24 mouse cellular contexts compared by ENCODE assay signal in genomic region chr9:102979956-102980355, GRCm38 (mm10). TPM values are rescaled to one million over a fixed set of nuclear protein-coding genes. Genes with fewer than 3 reads are reported as not detected.
A peak's percentile ranks its signal among the peaks of the same experiment; 100 is the strongest.
DNase-seq lines count a peak whose midpoint lies in the region; ATAC-seq and TF ChIP-seq lines count a peak whose summit lies in the region.
"Had no signal": no experiment of that assay in that cellular context is flagged by ENCODE, and none has a peak within 500 bp of the region (broad histone marks: within the 10 kb centered on the region; RNA-seq: fewer than 3 reads in every experiment).

No protein-coding gene starts in this region.

- TF ChIP-seq CTCF in stomach, postnatal 0 days (IDR thresholded peaks at IDR 0.05; ENCODE audit: low read depth), result no peak
- TF ChIP-seq CTCF in forebrain, postnatal 0 days (IDR thresholded peaks at IDR 0.05; ENCODE audit: low read depth), result no peak

- no peak overlapping the region for H3K9ac ChIP-seq in stomach, embryonic 15.5 days
- H3K9ac ChIP-seq in stomach, postnatal 0 days (ENCODE audit: low read length), result no peak overlapping the region
- H3K9ac ChIP-seq in liver, embryonic 12.5 days, result no peak overlapping the region
- H3K9ac ChIP-seq in forebrain, postnatal 0 days, result no peak overlapping the region
- H3K9ac ChIP-seq: embryonic facial prominence, embryonic 15.5 days; heart, embryonic 13.5 days; limb, embryonic 13.5 days; midbrain, embryonic 12.5 days; neural tube, embryonic 13.5 days had no signal

- H3K36me3 ChIP-seq in stomach, embryonic 15.5 days, result no peaks in the 10 kb centered on the region
- H3K36me3 ChIP-seq in stomach, postnatal 0 days (ENCODE audit: control insufficient read depth, insufficient read depth, low read length), result no peaks in the 10 kb centered on the region
- H3K36me3 ChIP-seq in liver, embryonic 12.5 days, result no peaks in the 10 kb centered on the region
- no peaks in the 10 kb centered on the region for H3K36me3 ChIP-seq in forebrain, postnatal 0 days (ENCODE audit: insufficient read depth)
- H3K36me3 ChIP-seq: embryonic facial prominence, embryonic 15.5 days; G1E; heart, embryonic 13.5 days; limb, embryonic 13.5 days; midbrain, embryonic 12.5 days; neural tube, embryonic 13.5 days had no signal

- TF ChIP-seq EP300 in stomach, postnatal 0 days (optimal IDR thresholded peaks at IDR 0.05), result no peak

- H3K4me1 ChIP-seq in stomach, embryonic 15.5 days, result peaks cover 4% of the 10 kb centered on the region; the same call in 1 of the 2 replicates
- H3K4me1 ChIP-seq in stomach, postnatal 0 days (replicated peaks; ENCODE audit: control insufficient read depth, insufficient read depth), result 0 out of 2 replicates have a peak, but pooled peaks cover 3% of the 10 kb centered on the region
- H3K4me1 ChIP-seq in liver, embryonic 12.5 days, result peaks cover 2% of the 10 kb centered on the region; the same call in 1 of the 2 replicates
- H3K4me1 ChIP-seq in forebrain, postnatal 0 days (ENCODE audit: insufficient read depth), result no peaks in the 10 kb centered on the region
- H3K4me1 ChIP-seq: neural tube, embryonic 13.5 days had no signal

- H3K4me2 ChIP-seq in stomach, embryonic 15.5 days, result no peak overlapping the region
- H3K4me2 ChIP-seq in stomach, postnatal 0 days (replicated peaks; ENCODE audit: low read depth), result no peak overlapping the region
- H3K4me2 ChIP-seq in liver, embryonic 12.5 days, result 0 out of 2 replicates have a peak overlapping the region, but pooled peaks have one; percentile 12
- no peak overlapping the region for H3K4me2 ChIP-seq in forebrain, postnatal 0 days (ENCODE audit: low read depth)
- H3K4me2 ChIP-seq: embryonic facial prominence, embryonic 15.5 days; heart, embryonic 13.5 days; limb, embryonic 13.5 days; midbrain, embryonic 12.5 days; neural tube, embryonic 13.5 days had no signal

- no peaks in the 10 kb centered on the region for H3K27me3 ChIP-seq in stomach, embryonic 15.5 days (replicated peaks)
- H3K27me3 ChIP-seq in stomach, postnatal 0 days (ENCODE audit: control insufficient read depth, insufficient read depth, low read length), result no peaks in the 10 kb centered on the region
- H3K27me3 ChIP-seq in liver, embryonic 12.5 days (replicated peaks), result no peaks in the 10 kb centered on the region; the same call in 1 of the 2 replicates
- H3K27me3 ChIP-seq in forebrain, postnatal 0 days (ENCODE audit: insufficient read depth, low read length), result no peaks in the 10 kb centered on the region
- H3K27me3 ChIP-seq: embryonic facial prominence, embryonic 15.5 days; heart, embryonic 13.5 days; midbrain, embryonic 12.5 days; neural tube, embryonic 13.5 days had no signal

- H3K9me3 ChIP-seq in stomach, embryonic 15.5 days, result no peaks in the 10 kb centered on the region
- no peaks in the 10 kb centered on the region for H3K9me3 ChIP-seq in stomach, postnatal 0 days (ENCODE audit: control insufficient read depth, low read length)
- H3K9me3 ChIP-seq in liver, embryonic 12.5 days (replicated peaks), result no peaks in the 10 kb centered on the region
- H3K9me3 ChIP-seq in forebrain, postnatal 0 days (ENCODE audit: low read length), result no peaks in the 10 kb centered on the region
- H3K9me3 ChIP-seq: embryonic facial prominence, embryonic 15.5 days; G1E; heart, embryonic 13.5 days; limb, embryonic 13.5 days; midbrain, embryonic 12.5 days; neural tube, embryonic 13.5 days had no signal

- no peak for DNase-seq in stomach, postnatal 0 days (ENCODE audit: low spot score)
- DNase-seq in kidney, postnatal 25 days, result peak; percentile 51 to 71
- DNase-seq in urinary bladder, adult 2 months (ENCODE audit: low spot score), result no peak
- no peak for DNase-seq in layer of hippocampus, adult 9-11 months
- no peak for DNase-seq in forebrain, postnatal 0 days
- no peak for DNase-seq in cerebellum, adult 9-11 months
- DNase-seq: adrenal gland, postnatal 36 days; cerebellum, postnatal 36 days; lung, postnatal 10 days; right cerebral cortex, postnatal 14 days; spleen, adult 18-20 months; thymus, adult 18-20 months; thymus, postnatal 4 days had no signal

- no peak overlapping the region for H3K4me3 ChIP-seq in stomach, embryonic 15.5 days (replicated peaks)
- no peak overlapping the region for H3K4me3 ChIP-seq in stomach, postnatal 0 days (ENCODE audit: low read depth, low read length)
- no peak overlapping the region for H3K4me3 ChIP-seq in liver, embryonic 12.5 days
- no peak overlapping the region for H3K4me3 ChIP-seq in forebrain, postnatal 0 days (ENCODE audit: low read depth, low read length)
- H3K4me3 ChIP-seq: embryonic facial prominence, embryonic 15.5 days; heart, embryonic 13.5 days; limb, embryonic 13.5 days; midbrain, embryonic 12.5 days; neural tube, embryonic 13.5 days had no signal

- 46% methylated on average over 10 of the region's 10 CpGs for WGBS in stomach, embryonic 15.5 days
- 60% methylated on average over 10 of the region's 10 CpGs for WGBS in stomach, postnatal 0 days
- 44% methylated on average over 10 of the region's 10 CpGs for WGBS in liver, embryonic 12.5 days (ENCODE audit: insufficient replicate concordance)
- 66% methylated on average over 10 of the region's 10 CpGs for WGBS in forebrain, postnatal 0 days

- no peak overlapping the region for H3K27ac ChIP-seq in stomach, embryonic 15.5 days
- H3K27ac ChIP-seq in stomach, postnatal 0 days (replicated peaks), result no peak overlapping the region
- peak overlapping the region; percentile 40; the same call in 1 of the 2 replicates for H3K27ac ChIP-seq in liver, embryonic 12.5 days
- H3K27ac ChIP-seq in forebrain, postnatal 0 days (ENCODE audit: low read depth, low read length), result no peak overlapping the region
- H3K27ac ChIP-seq: heart, embryonic 13.5 days; limb, embryonic 13.5 days; midbrain, embryonic 12.5 days; neural tube, embryonic 13.5 days had no signal

- ATAC-seq in stomach, embryonic 15.5 days (ENCODE audit: insufficient read depth, low FRiP score, low read depth), result peak; percentile 73; the same call in 1 of the 2 replicates
- ATAC-seq in stomach, postnatal 0 days (ENCODE audit: low FRiP score, low TSS enrichment), result no peak
- peak; percentile 65 for ATAC-seq in liver, embryonic 12.5 days
- ATAC-seq in forebrain, postnatal 0 days, result no peak
- ATAC-seq: forebrain, embryonic 16.5 days; hindbrain, embryonic 16.5 days had no signal

RNA-seq across cellular contexts. Expression of gene Slco2a1, which starts 8.6 kb away (rescaled TPM):
- polyA plus RNA-seq in stomach, embryonic 15.5 days (2015; fragmentation: Nextera tagmentation; extraction: Ambion mirVana), result 12.1 and 13.9 TPM in 2 replicates
- 22.1 and 22.3 TPM in 2 replicates for polyA plus RNA-seq in stomach, postnatal 0 days (2015; fragmentation: Nextera tagmentation; extraction: Ambion mirVana)
- 1.6 and 1.7 TPM in 2 replicates for polyA plus RNA-seq in liver, embryonic 12.5 days (2016; fragmentation: Nextera tagmentation; extraction: Ambion mirVana)
- 4.8 and 7.4 TPM in 2 replicates for polyA plus RNA-seq in urinary bladder, adult 2 months (2012; rRNA removed)
- total RNA-seq in forebrain, postnatal 0 days (2014; rRNA removed), result 3.2 and 6.6 TPM in 2 replicates
- 4.2 and 4.6 TPM in 2 replicates for polyA plus RNA-seq in forebrain, postnatal 0 days (2015; fragmentation: Nextera tagmentation; extraction: Ambion mirVana)
- total RNA-seq: granulocyte monocyte progenitor cell, adult 5-6 weeks had no signal

Comparison
In these comparisons a context has a peak if more than half of its experiments do, and no peak if none do; other contexts are left out.
1. ATAC-seq: peak in stomach, embryonic 15.5 days (single experiment) and liver, embryonic 12.5 days (single experiment); none in stomach, postnatal 0 days (single experiment) and forebrain, postnatal 0 days (single experiment).
2. DNase-seq: peak in kidney, postnatal 25 days (2 of 2); none in stomach, postnatal 0 days (single experiment), urinary bladder, adult 2 months (single experiment), layer of hippocampus, adult 9-11 months (single experiment), forebrain, postnatal 0 days (single experiment) and cerebellum, adult 9-11 months (single experiment).